Mouse (Mus musculus) thymus, adult 2 months (tissue): Measurements from ENCODE around the gene Tmem203. TPM values are rescaled to one million over a fixed set of nuclear protein-coding genes. Genes with fewer than 3 reads are reported as not detected.

Experiments
- DNase-seq: peaks from one replicate; pipeline ENCODE4 v3.0.0; 2021
- H3K27ac ChIP-seq: fragments of 200-500 bp; 2 replicates; pipeline ENCODE4 v1.5.1; 2012; ENCODE audit warnings: low read length, control low read depth; ENCODE audit not compliant: control insufficient read depth, insufficient read depth
- H3K27me3 ChIP-seq: fragments of 200-500 bp; 2 replicates; pipeline ENCODE4 v1.6.1; 2012; ENCODE audit warnings: mild to moderate bottlenecking, low read length, moderate library complexity, mixed read lengths; ENCODE audit not compliant: control insufficient read depth, insufficient read depth
- H3K36me3 ChIP-seq: fragments of 200-500 bp; 2 replicates; pipeline ENCODE4 v1.6.1; 2012; ENCODE audit warnings: mild to moderate bottlenecking, low read length, moderate library complexity; ENCODE audit not compliant: control insufficient read depth, insufficient read depth
- H3K4me1 ChIP-seq: fragments of 200-500 bp; replicated peaks from 2 replicates; pipeline ENCODE4 v1.6.1; 2012; ENCODE audit warnings: low read length; ENCODE audit not compliant: control insufficient read depth, insufficient read depth
- H3K4me3 ChIP-seq: fragments of 200-500 bp; 2 replicates; pipeline ENCODE4 v1.5.1; 2012; ENCODE audit warnings: mild to moderate bottlenecking, low read length, control low read depth, moderate library complexity; ENCODE audit not compliant: control insufficient read depth, insufficient read depth
- CTCF ChIP-seq: fragments of 200-500 bp; IDR thresholded peaks from 2 replicates; pipeline ENCODE4 v1.5.1; 2012; ENCODE audit warnings: mild to moderate bottlenecking, control low read depth, low read length, moderate library complexity, borderline replicate concordance; ENCODE audit not compliant: control insufficient read depth, poor library complexity, insufficient read depth; ENCODE audit errors: extremely low read depth
- POLR2A ChIP-seq: fragments of 200-500 bp; IDR thresholded peaks from 2 replicates; pipeline ENCODE4 v1.6.1; 2012; ENCODE audit warnings: mild to moderate bottlenecking, low read length, control low read depth, moderate library complexity; ENCODE audit not compliant: control insufficient read depth, poor library complexity, insufficient read depth; ENCODE audit errors: extremely low read depth
- WGBS: fragments of 180-500 bp; shearing (Covaris S2); methylation state at CpG from one replicate; pipeline ENCODE4 v1.1.7; 2018; 5-methylcytosine and 5-hydroxymethylcytosine counted together
- polyA plus RNA-seq: library from polyadenylated mRNA; depleted of rRNA; stranded (reverse); fragments of >200 nt; gene quantifications from 2 replicates; pipeline ENCODE4 v1.2.3, GENCODE M21; 2012

Tmem203 gene
- polyA plus RNA-seq, 1 experiment, result 66.1 TPM

DNA sequence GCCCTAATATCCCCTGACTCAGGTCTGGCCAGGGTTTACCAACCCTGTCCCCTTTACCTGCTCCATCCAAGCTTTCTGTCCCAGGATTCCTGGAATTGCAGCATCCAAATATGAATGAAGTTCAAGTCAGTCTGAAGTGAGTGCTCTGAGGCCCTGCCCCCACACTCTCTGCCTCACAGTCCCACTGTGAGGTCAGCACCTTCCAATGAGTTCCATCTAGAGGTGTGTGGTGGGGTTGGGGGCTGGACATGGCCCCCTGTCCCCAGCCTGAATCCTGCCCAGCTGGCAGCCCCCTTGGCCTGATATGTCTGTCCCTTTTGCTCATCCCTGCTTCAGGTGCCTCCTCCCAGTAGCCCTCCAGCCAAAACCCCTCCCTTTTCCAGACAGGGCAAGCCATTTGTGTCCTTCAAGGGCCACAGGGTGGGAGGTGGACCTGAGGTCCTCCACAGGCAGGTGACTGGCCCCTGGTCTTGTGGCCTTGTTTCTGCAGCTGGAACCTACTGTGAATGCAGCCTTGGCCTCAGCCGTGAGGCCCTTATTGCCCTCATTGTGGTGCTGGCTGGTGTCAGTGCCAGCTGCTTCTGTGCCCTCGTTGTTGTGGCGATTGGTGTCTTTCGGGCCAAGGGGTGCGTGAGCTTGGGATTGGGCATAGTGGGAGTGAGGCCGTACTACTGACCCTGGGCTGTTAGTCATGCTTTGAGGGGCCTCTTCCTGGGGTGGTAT lies 32.8 kb downstream of the Tmem203 start, which contains the start of gene Tmem210:
TSS of gene Tmem210 (plus strand) at position 219 of the 723 bp plus-strand sequence.
- H3K4me1 ChIP-seq, result no peaks in the 10 kb centered on the region
- peaks cover 17% of the 10 kb centered on the region for H3K27me3 ChIP-seq
- 95% methylated on average over 6 of the region's 6 CpGs for WGBS
- TF ChIP-seq CTCF (no peak), POLR2A (no peak)
- peaks cover 18% of the 10 kb centered on the region for H3K36me3 ChIP-seq
- no peak within 1 kb of the TSS for H3K4me3 ChIP-seq
- no peak for DNase-seq
- no peak within 1 kb of the TSS for H3K27ac ChIP-seq

DNA sequence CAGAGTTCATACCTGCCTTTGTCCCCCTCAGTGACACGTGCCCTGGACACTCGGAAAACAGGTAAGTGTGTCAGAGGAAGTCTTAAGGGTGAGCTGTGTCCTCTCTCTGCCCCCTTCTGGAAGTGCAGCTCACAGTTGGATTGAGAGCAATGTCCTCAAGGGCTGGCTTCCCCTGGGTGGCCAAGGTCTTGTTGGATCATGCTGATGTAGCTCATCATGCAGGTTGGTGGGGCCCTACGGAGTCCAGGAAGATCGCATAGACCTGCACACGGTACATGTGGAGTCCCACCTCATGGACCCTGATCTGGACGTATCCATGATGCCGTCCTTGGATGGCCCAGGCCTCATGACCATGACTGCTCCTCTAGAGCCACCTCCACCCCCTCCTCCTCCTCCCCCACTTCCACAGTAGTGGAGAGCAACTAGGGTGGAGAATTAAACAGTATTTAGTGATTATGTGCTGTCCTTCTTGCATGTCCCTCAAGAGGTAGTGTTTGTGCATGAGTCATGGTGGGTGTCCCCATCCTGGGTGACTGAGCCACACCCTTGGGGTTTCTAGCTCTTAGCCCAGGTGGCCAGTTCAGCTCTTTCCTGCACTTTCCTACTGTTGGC lies 33.6 kb downstream of the Tmem203 start:
- Histone ChIP-seq H3K4me3 (no peak overlapping the region), H3K4me1 (no peaks in the 10 kb centered on the region), H3K27me3 (peaks cover 17% of the 10 kb centered on the region), H3K27ac (no peak overlapping the region), H3K36me3 (peaks cover 18% of the 10 kb centered on the region)
- 87% methylated on average over 7 of the region's 7 CpGs for WGBS
- DNase-seq, result no peak
- TF ChIP-seq CTCF, result no peak
- TF ChIP-seq POLR2A, result no peak

DNA sequence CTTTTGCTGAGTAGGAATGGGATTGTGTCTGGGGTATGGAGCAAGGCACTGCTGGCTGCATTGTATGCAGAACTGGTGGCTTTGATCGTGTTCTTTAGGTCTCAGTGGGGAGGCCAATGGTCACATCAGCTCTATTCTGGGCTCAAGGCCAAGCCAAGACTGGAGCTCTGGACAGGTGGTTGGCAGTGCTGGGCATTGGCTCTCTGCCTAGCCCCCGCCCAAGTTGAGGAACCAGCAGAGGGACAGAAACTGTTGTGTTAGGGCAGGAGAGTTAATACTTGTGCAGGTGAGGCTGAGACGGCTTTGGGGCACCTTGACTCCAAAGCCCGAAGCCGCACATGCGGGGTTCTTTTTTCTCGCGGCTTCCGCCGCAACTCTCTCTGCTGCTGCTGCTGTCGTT lies 34.4 kb downstream of the Tmem203 start, which contains the start of gene Lrrc26:
TSS of gene Lrrc26 (plus strand) at position 265 of the 400 bp plus-strand sequence.
- Histone ChIP-seq H3K36me3 (peaks cover 10% of the 10 kb centered on the region), H3K27me3 (peaks cover 17% of the 10 kb centered on the region), H3K4me3 (no peak within 1 kb of the TSS), H3K4me1 (no peaks in the 10 kb centered on the region), H3K27ac (no peak within 1 kb of the TSS)
- 8% methylated on average over 11 of the region's 11 CpGs for WGBS
- no peak for DNase-seq
- no peak for TF ChIP-seq POLR2A
- TF ChIP-seq CTCF, result no peak

DNA sequence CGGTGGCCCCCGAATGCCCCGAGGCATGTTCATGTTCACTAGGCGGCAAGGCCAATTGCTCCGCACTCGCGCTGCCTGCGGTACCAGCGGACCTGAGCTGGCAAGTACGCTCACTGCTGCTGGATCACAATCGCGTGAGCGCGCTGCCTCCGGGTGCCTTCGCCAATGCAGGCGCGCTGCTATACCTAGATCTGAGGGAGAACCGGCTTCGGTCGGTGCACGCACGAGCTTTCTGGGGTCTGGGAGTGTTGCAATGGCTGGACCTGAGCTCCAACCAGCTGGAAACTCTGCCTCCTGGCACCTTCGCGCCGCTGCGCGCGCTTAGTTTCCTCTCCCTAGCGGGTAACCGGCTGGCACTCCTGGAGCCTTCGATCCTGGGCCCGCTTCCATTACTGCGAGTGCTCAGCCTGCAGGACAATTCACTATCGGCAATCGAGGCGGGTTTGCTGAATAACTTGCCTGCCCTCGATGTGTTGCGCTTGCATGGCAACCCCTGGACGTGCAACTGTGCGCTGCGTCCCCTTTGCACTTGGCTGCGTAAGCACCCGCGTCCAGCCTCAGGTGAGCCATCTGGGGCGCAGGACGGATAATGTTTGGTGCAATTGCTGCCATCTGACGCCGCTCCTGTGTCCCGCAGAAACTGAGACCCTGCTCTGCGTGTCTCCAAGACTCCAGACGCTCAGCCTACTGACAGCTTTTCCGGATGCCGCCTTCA lies 35.0 kb downstream of the Tmem203 start:
- no peak for TF ChIP-seq CTCF
- peaks cover 17% of the 10 kb centered on the region for H3K27me3 ChIP-seq
- WGBS, result 7% methylated on average over 54 of the region's 54 CpGs
- no peak for DNase-seq
- no peaks in the 10 kb centered on the region for H3K4me1 ChIP-seq
- H3K36me3 ChIP-seq, result peaks cover 4% of the 10 kb centered on the region; the same call in 1 of the 2 replicates
- no peak overlapping the region for H3K4me3 ChIP-seq
- H3K27ac ChIP-seq, result no peak overlapping the region

DNA sequence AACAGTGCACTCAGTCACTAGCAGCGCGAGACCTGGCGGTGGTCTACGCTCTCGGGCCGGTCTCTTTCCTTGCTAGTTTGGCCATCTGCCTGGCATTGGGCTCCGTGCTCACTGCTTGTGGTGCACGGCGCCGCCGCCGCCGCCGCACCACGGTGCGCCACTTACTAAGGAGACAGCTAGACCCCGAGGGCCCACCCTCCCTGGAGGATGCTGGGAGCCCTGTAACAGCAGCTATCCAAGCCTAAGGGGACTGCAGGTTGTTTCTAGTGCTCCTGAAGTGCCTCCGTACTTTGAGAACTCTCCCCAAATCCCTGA lies 35.5 kb downstream of the Tmem203 start:
- Histone ChIP-seq H3K27me3 (peaks cover 17% of the 10 kb centered on the region), H3K4me1 (no peaks in the 10 kb centered on the region), H3K27ac (no peak overlapping the region), H3K36me3 (no peaks in the 10 kb centered on the region), H3K4me3 (no peak overlapping the region)
- TF ChIP-seq CTCF (no peak), POLR2A (no peak)
- WGBS, result 5% methylated on average over 18 of the region's 18 CpGs
- no peak for DNase-seq

DNA sequence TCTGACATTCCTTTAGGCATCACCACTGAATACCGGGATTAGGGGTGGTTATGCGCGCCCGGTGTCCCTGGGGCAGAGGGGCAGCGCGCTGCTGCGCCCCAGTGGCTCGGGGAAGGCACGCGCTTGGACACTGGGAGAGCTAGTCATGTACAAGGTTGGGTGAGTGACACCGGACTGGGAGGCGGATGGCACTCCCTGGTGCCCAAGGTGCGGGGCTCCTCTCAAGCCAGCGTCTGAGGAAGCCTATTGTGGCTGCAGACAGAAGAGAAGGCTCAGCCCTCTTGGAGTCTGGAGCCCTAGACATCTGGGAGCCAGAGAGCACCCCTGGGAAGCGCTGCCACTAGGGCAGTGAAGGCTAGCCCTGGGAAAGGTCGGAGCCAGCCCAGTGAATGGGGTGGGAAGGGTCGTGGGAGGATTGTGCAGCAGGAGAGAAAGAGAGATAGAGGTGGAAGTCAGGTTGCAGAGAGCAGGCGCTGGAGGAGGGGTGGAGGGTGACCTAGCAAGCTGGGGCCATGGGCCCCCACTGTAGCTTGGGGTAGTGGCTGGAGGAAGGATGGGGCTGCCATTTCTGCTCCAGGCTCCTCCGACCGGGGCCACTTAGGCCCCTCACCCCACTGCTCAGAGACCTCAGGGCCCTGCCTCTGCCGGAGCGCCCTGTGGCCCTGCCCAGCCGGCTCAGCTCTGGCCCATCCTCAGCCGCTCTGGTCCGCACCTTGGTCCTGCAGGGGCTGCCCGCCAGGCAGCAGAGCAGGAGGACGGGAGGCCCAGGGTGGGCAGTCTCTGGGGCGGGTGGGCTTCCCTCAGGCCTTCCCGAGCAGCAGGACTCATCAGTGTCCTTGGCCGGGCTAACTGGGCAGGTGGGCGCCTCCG lies 36.2 kb downstream of the Tmem203 start:
- Histone ChIP-seq H3K4me1 (no peaks in the 10 kb centered on the region), H3K27ac (no peak overlapping the region), H3K27me3 (peaks cover 17% of the 10 kb centered on the region), H3K36me3 (no peaks in the 10 kb centered on the region), H3K4me3 (no peak overlapping the region)
- TF ChIP-seq POLR2A, result no peak
- no peak for TF ChIP-seq CTCF
- 20% methylated on average over 32 of the region's 32 CpGs for WGBS
- no peak for DNase-seq
